Mouse (Mus musculus) liver, embryonic 18 days (tissue): ENCODE measurements around the gene Shprh. TPM values are rescaled to one million over a fixed set of nuclear protein-coding genes. Genes with fewer than 3 reads are reported as not detected.

Experiments
- polyA plus RNA-seq: library from polyadenylated mRNA; depleted of rRNA; stranded (reverse); fragments of >200 nt; gene quantifications from 2 replicates; pipeline ENCODE4 v1.2.3, GENCODE M21; 2012; rRNA removed

Shprh gene
- 2.2 and 2.5 TPM in 2 replicates for polyA plus RNA-seq

GRCm38 (mm10) chr10:11148884-11149741, at the start of gene Shprh:
TSS of gene Shprh (plus strand) at chr10:11149427.

Other genes starting within 250 kb of the Shprh start
- gene Grm1, start 67.1 kb upstream of the Shprh start, polyA plus RNA-seq = 0.01 TPM in 1 of 2 replicates, not detected in the other
- gene Fbxo30, start 131.9 kb downstream of the Shprh start, polyA plus RNA-seq = 10.0 and 10.8 TPM in 2 replicates
- 0.37 and 0.47 TPM in 2 replicates for gene Epm2a, start 194.0 kb downstream of the Shprh start, polyA plus RNA-seq